Mouse (Mus musculus): ENCODE measurements around the gene Nr1h2. TPM values are rescaled to one million over a fixed set of nuclear protein-coding genes. Genes with fewer than 3 reads are reported as not detected.

The Nr1h2 gene
- polyA plus RNA-seq, 1 experiment: 295 TPM

DNA sequence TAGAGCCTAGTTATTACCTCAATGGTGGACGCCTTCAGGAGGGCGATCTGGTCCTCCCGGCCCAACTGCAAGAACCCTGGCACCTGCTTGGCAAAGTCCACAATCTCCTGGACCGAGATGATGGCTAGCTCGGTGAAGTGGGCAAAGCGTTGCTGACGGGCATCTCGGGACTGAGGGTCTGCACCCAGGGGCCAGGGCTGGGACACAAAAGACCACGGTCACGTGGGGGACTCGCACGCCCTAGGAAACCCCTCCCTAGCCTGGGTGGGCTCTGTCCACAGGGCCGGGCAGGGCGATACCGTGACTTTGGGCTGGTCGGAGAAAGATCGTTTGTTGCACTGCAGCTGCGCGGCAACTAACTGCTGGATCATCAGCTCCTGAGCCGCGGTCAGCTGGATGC is 2.5 kb downstream of the Nr1h2 start:
- Histone ChIP-seq H3K27me3 (ENCODE audit: control insufficient read depth, insufficient read depth, low read length) (no peaks in the 10 kb centered on the region), H3K27ac (ENCODE audit: insufficient read depth, low read depth, low read length) (no peak overlapping the region), H3K4me3 (ENCODE audit: low read depth, low read length) (no peak overlapping the region), H3K36me3 (ENCODE audit: control insufficient read depth, insufficient read depth, low read length) (peaks cover 34% of the 10 kb centered on the region), H3K4me1 (ENCODE audit: control insufficient read depth, insufficient read depth, insufficient read length, low read length) (peaks cover 12% of the 10 kb centered on the region; the same call in 1 of the 2 replicates)
- WGBS: 92% methylated on average over 21 of the region's 21 CpGs
- TF ChIP-seq POLR2A (IDR thresholded peaks at IDR 0.05; ENCODE audit: low read depth, low read length) (no peak), CTCF (IDR thresholded peaks at IDR 0.05; ENCODE audit: extremely low read depth, insufficient read length, insufficient replicate concordance, low read depth, low read length) (no peak)

GRCm38 (mm10) chr7:44550409-44550678 is 3.4 kb downstream of the Nr1h2 start:
- TF ChIP-seq CTCF (IDR thresholded peaks at IDR 0.05; ENCODE audit: extremely low read depth, insufficient read length, insufficient replicate concordance, low read depth, low read length) (no peak), POLR2A (IDR thresholded peaks at IDR 0.05; ENCODE audit: low read depth, low read length) (no peak)
- 96% methylated on average over 12 of the region's 12 CpGs for WGBS
- peaks cover 34% of the 10 kb centered on the region for H3K36me3 ChIP-seq (ENCODE audit: control insufficient read depth, insufficient read depth, low read length)
- H3K4me1 ChIP-seq (ENCODE audit: control insufficient read depth, insufficient read depth, insufficient read length, low read length): peaks cover 12% of the 10 kb centered on the region; the same call in 1 of the 2 replicates
- H3K27me3 ChIP-seq (ENCODE audit: control insufficient read depth, insufficient read depth, low read length): no peaks in the 10 kb centered on the region
- no peak overlapping the region for H3K4me3 ChIP-seq (ENCODE audit: low read depth, low read length)
- no peak overlapping the region for H3K27ac ChIP-seq (ENCODE audit: insufficient read depth, low read depth, low read length)

GRCm38 (mm10) chr7:44549621-44550408 is 3.9 kb downstream of the Nr1h2 start:
- peaks cover 34% of the 10 kb centered on the region for H3K36me3 ChIP-seq (ENCODE audit: control insufficient read depth, insufficient read depth, low read length)
- no peak overlapping the region for H3K4me3 ChIP-seq (ENCODE audit: low read depth, low read length)
- H3K4me1 ChIP-seq (ENCODE audit: control insufficient read depth, insufficient read depth, insufficient read length, low read length): peaks cover 12% of the 10 kb centered on the region; the same call in 1 of the 2 replicates
- WGBS: 95% methylated on average over 23 of the region's 23 CpGs
- no peak overlapping the region for H3K27ac ChIP-seq (ENCODE audit: insufficient read depth, low read depth, low read length)
- no peaks in the 10 kb centered on the region for H3K27me3 ChIP-seq (ENCODE audit: control insufficient read depth, insufficient read depth, low read length)
- TF ChIP-seq POLR2A (IDR thresholded peaks at IDR 0.05; ENCODE audit: low read depth, low read length) (no peak), CTCF (IDR thresholded peaks at IDR 0.05; ENCODE audit: extremely low read depth, insufficient read length, insufficient replicate concordance, low read depth, low read length) (no peak)

DNA sequence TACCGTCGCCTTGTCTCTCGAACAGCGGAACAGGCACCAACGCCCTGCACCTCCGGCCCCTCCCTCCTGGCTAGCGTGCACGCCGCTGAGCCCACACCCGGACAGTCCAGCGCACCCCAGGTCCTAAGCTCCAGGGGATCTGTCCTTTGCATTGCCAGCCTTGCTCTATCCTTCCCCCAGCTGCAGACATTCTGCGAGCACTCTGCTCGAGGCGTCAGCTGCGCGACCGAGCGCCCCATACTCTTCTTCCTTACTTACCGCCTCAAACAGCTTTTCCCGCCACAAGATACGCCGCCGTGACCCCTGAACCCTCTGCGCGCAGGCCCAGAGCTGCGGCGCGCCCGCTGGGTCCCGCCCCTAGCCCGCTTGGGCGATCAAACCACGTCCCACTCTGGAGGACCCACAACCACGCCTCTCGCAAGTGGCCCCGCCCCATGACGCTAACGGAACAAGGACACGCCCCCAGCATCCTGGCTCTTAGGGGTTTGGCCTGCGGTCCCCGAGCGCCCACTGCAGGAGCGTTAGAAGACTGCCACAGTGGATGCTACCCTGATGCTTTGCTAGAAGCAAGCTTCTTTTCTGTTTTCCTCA is 5.2 kb downstream of the Nr1h2 start, which contains the start of gene Pold1:
Gene Pold1, minus strand, starts transcription at position 353 of the 591 bp plus-strand sequence.
- peak; percentile 84 for TF ChIP-seq CTCF (IDR thresholded peaks at IDR 0.05; ENCODE audit: extremely low read depth, insufficient read length, insufficient replicate concordance, low read depth, low read length)
- peak; percentile 21; the same call in 1 of the 2 replicates for TF ChIP-seq POLR2A (IDR thresholded peaks at IDR 0.05; ENCODE audit: low read depth, low read length)
- Histone ChIP-seq H3K4me1 (ENCODE audit: control insufficient read depth, insufficient read depth, insufficient read length, low read length) (peaks cover 12% of the 10 kb centered on the region; the same call in 1 of the 2 replicates), H3K27ac (ENCODE audit: insufficient read depth, low read depth, low read length) (peak within 1 kb of the TSS; percentile 14; the same call in 1 of the 2 replicates), H3K36me3 (ENCODE audit: control insufficient read depth, insufficient read depth, low read length) (peaks cover 34% of the 10 kb centered on the region), H3K27me3 (ENCODE audit: control insufficient read depth, insufficient read depth, low read length) (no peaks in the 10 kb centered on the region), H3K4me3 (ENCODE audit: low read depth, low read length) (peak within 1 kb of the TSS; percentile 68)
- under 1% methylated on average over 43 of the region's 43 CpGs for WGBS

DNA sequence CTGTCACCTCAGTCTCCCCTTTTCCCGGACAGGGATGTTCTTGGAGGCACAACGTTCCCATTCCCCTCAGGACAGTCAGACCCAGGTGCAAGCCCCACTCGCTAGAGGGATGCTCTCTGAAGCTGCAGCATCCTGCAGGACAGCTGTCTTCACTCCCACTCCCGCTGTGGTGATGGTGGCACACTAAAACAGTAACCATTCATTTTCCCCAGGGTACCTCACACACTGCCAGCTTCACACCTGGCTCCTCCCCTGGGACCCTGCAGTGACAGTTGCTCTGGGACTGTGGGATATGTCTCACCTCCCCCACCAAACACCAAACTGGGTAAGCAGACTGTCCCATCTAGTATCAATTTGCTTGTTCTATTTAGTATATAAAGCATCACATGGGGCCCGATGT is 6.0 kb downstream of the Nr1h2 start:
- 19% methylated on average over 5 of the region's 5 CpGs for WGBS
- Histone ChIP-seq H3K27ac (ENCODE audit: insufficient read depth, low read depth, low read length) (no peak overlapping the region), H3K36me3 (ENCODE audit: control insufficient read depth, insufficient read depth, low read length) (peaks cover 34% of the 10 kb centered on the region), H3K27me3 (ENCODE audit: control insufficient read depth, insufficient read depth, low read length) (no peaks in the 10 kb centered on the region), H3K4me1 (ENCODE audit: control insufficient read depth, insufficient read depth, insufficient read length, low read length) (peaks cover 7% of the 10 kb centered on the region; the same call in 1 of the 2 replicates), H3K4me3 (ENCODE audit: low read depth, low read length) (peak overlapping the region; percentile 68)
- TF ChIP-seq CTCF (IDR thresholded peaks at IDR 0.05; ENCODE audit: extremely low read depth, insufficient read length, insufficient replicate concordance, low read depth, low read length): no peak
- TF ChIP-seq POLR2A (IDR thresholded peaks at IDR 0.05; ENCODE audit: low read depth, low read length): no peak

- peaks cover 28% of the 10 kb centered on the region for H3K36me3 ChIP-seq (ENCODE audit: control insufficient read depth, insufficient read depth, low read length)
- no peaks in the 10 kb centered on the region for H3K27me3 ChIP-seq (ENCODE audit: control insufficient read depth, insufficient read depth, low read length)
- H3K27ac ChIP-seq (ENCODE audit: insufficient read depth, low read depth, low read length): no peak overlapping the region
- H3K4me1 ChIP-seq (ENCODE audit: control insufficient read depth, insufficient read depth, insufficient read length, low read length): peaks cover 6% of the 10 kb centered on the region; the same call in 1 of the 2 replicates
- no peak overlapping the region for H3K4me3 ChIP-seq (ENCODE audit: low read depth, low read length)
- TF ChIP-seq CTCF (IDR thresholded peaks at IDR 0.05; ENCODE audit: extremely low read depth, insufficient read length, insufficient replicate concordance, low read depth, low read length): no peak
- no peak for TF ChIP-seq POLR2A (IDR thresholded peaks at IDR 0.05; ENCODE audit: low read depth, low read length)
- 89% methylated on average over 13 of the region's 13 CpGs for WGBS
Measured at GRCm38 (mm10) chr7:44547041-44547440, 6.7 kb downstream of the Nr1h2 start.

GRCm38 (mm10) chr7:44546274-44546673 is 7.5 kb downstream of the Nr1h2 start:
- Histone ChIP-seq H3K36me3 (ENCODE audit: control insufficient read depth, insufficient read depth, low read length) (peaks cover 23% of the 10 kb centered on the region), H3K27ac (ENCODE audit: insufficient read depth, low read depth, low read length) (no peak overlapping the region), H3K4me3 (ENCODE audit: low read depth, low read length) (no peak overlapping the region), H3K4me1 (ENCODE audit: control insufficient read depth, insufficient read depth, insufficient read length, low read length) (peaks cover 6% of the 10 kb centered on the region; the same call in 1 of the 2 replicates), H3K27me3 (ENCODE audit: control insufficient read depth, insufficient read depth, low read length) (no peaks in the 10 kb centered on the region)
- WGBS: 96% methylated on average over 3 of the region's 3 CpGs
- no peak for TF ChIP-seq CTCF (IDR thresholded peaks at IDR 0.05; ENCODE audit: extremely low read depth, insufficient read length, insufficient replicate concordance, low read depth, low read length)
- TF ChIP-seq POLR2A (IDR thresholded peaks at IDR 0.05; ENCODE audit: low read depth, low read length): no peak

Measured in small intestine, adult 2 months (tissue).